Mouse (Mus musculus): ENCODE measurements around the gene Epn3. TPM values are rescaled to one million over a fixed set of nuclear protein-coding genes. Genes with fewer than 3 reads are reported as not detected.

The Epn3 gene
- total and polyA plus RNA-seq, 2 experiments from 2014 or later, result 1.4 to 5.0 TPM

- ATAC-seq (ENCODE audit: low FRiP score) (no peak), DNase-seq (ENCODE audit: low spot score) (no peak)
- Histone ChIP-seq H3K4me2 (ENCODE audit: low read depth, low read length, poor library complexity, severe bottlenecking) (no peak overlapping the region), H3K9me3 (ENCODE audit: low read length) (no peaks in the 10 kb centered on the region), H3K27ac (ENCODE audit: low read depth, low read length) (no peak overlapping the region), H3K9ac (replicated peaks; ENCODE audit: low read length, poor library complexity, severe bottlenecking) (no peak overlapping the region), H3K27me3 (ENCODE audit: insufficient read depth, low read length) (no peaks in the 10 kb centered on the region), H3K4me3 (ENCODE audit: low read depth, low read length) (no peak overlapping the region), H3K4me1 (ENCODE audit: insufficient read depth, low read length) (peaks cover 38% of the 10 kb centered on the region), H3K36me3 (ENCODE audit: insufficient read depth, low read length) (peaks cover 8% of the 10 kb centered on the region; the same call in 1 of the 2 replicates)
- 75% methylated on average over 17 of the region's 17 CpGs for WGBS
- TF ChIP-seq CTCF (IDR thresholded peaks at IDR 0.05), result no peak
Observed at GRCm38 (mm10) chr11:94466333-94466855, 33.4 kb downstream of the Epn3 start.

- Histone ChIP-seq H3K4me2 (ENCODE audit: low read depth, low read length, poor library complexity, severe bottlenecking) (no peak overlapping the region), H3K9ac (replicated peaks; ENCODE audit: low read length, poor library complexity, severe bottlenecking) (no peak overlapping the region), H3K4me1 (ENCODE audit: insufficient read depth, low read length) (peaks cover 20% of the 10 kb centered on the region; the same call in 1 of the 2 replicates), H3K27ac (ENCODE audit: low read depth, low read length) (no peak overlapping the region), H3K9me3 (ENCODE audit: low read length) (no peaks in the 10 kb centered on the region), H3K36me3 (ENCODE audit: insufficient read depth, low read length) (peaks cover 21% of the 10 kb centered on the region), H3K4me3 (ENCODE audit: low read depth, low read length) (no peak overlapping the region), H3K27me3 (ENCODE audit: insufficient read depth, low read length) (no peaks in the 10 kb centered on the region)
- ATAC-seq (ENCODE audit: low FRiP score), result no peak
- 27% methylated on average over 2 of the region's 2 CpGs for whole genome bisulfite sequencing
- no peak for DNase-seq (ENCODE audit: low spot score)
- no peak for TF ChIP-seq CTCF (IDR thresholded peaks at IDR 0.05)
Observed at GRCm38 (mm10) chr11:94464170-94464569, 35.6 kb downstream of the Epn3 start.

- Histone ChIP-seq H3K9me3 (ENCODE audit: low read length) (no peaks in the 10 kb centered on the region), H3K4me3 (ENCODE audit: low read depth, low read length) (no peak overlapping the region), H3K36me3 (ENCODE audit: insufficient read depth, low read length) (peaks cover 34% of the 10 kb centered on the region), H3K27me3 (ENCODE audit: insufficient read depth, low read length) (no peaks in the 10 kb centered on the region), H3K9ac (replicated peaks; ENCODE audit: low read length, poor library complexity, severe bottlenecking) (no peak overlapping the region), H3K4me2 (ENCODE audit: low read depth, low read length, poor library complexity, severe bottlenecking) (no peak overlapping the region), H3K4me1 (ENCODE audit: insufficient read depth, low read length) (peaks cover 11% of the 10 kb centered on the region; the same call in 1 of the 2 replicates), H3K27ac (ENCODE audit: low read depth, low read length) (no peak overlapping the region)
- DNase-seq (ENCODE audit: low spot score), result no peak
- no peak for ATAC-seq (ENCODE audit: low FRiP score)
- TF ChIP-seq CTCF (IDR thresholded peaks at IDR 0.05), result no peak
- WGBS, result 91% methylated on average over 11 of the region's 11 CpGs
Observed at GRCm38 (mm10) chr11:94461856-94462255, 37.9 kb downstream of the Epn3 start.

- no peak overlapping the region for H3K9ac ChIP-seq (replicated peaks; ENCODE audit: low read length, poor library complexity, severe bottlenecking)
- no peak for ATAC-seq (ENCODE audit: low FRiP score)
- no peak for DNase-seq (ENCODE audit: low spot score)
- H3K4me1 ChIP-seq (ENCODE audit: insufficient read depth, low read length), result no peaks in the 10 kb centered on the region
- no peak overlapping the region for H3K27ac ChIP-seq (ENCODE audit: low read depth, low read length)
- H3K4me3 ChIP-seq (ENCODE audit: low read depth, low read length), result no peak overlapping the region
- no peak for TF ChIP-seq CTCF (IDR thresholded peaks at IDR 0.05)
- no peaks in the 10 kb centered on the region for H3K27me3 ChIP-seq (ENCODE audit: insufficient read depth, low read length)
- H3K4me2 ChIP-seq (ENCODE audit: low read depth, low read length, poor library complexity, severe bottlenecking), result no peak overlapping the region
- peaks cover 38% of the 10 kb centered on the region for H3K36me3 ChIP-seq (ENCODE audit: insufficient read depth, low read length)
- no peaks in the 10 kb centered on the region for H3K9me3 ChIP-seq (ENCODE audit: low read length)
- 89% methylated on average over 15 of the region's 15 CpGs for WGBS
Observed at GRCm38 (mm10) chr11:94457001-94457400, 42.8 kb downstream of the Epn3 start.

GRCm38 (mm10) chr11:94456347-94456746, 43.4 kb downstream of the Epn3 start:
- WGBS, result 77% methylated on average over 3 of the region's 3 CpGs
- no peaks in the 10 kb centered on the region for H3K27me3 ChIP-seq (ENCODE audit: insufficient read depth, low read length)
- no peak overlapping the region for H3K9ac ChIP-seq (replicated peaks; ENCODE audit: low read length, poor library complexity, severe bottlenecking)
- no peak overlapping the region for H3K4me3 ChIP-seq (ENCODE audit: low read depth, low read length)
- ATAC-seq (ENCODE audit: low FRiP score), result no peak
- H3K4me1 ChIP-seq (ENCODE audit: insufficient read depth, low read length), result no peaks in the 10 kb centered on the region
- DNase-seq (ENCODE audit: low spot score), result no peak
- H3K36me3 ChIP-seq (ENCODE audit: insufficient read depth, low read length), result peaks cover 32% of the 10 kb centered on the region
- no peak for TF ChIP-seq CTCF (IDR thresholded peaks at IDR 0.05)
- H3K27ac ChIP-seq (ENCODE audit: low read depth, low read length), result no peak overlapping the region
- no peaks in the 10 kb centered on the region for H3K9me3 ChIP-seq (ENCODE audit: low read length)
- no peak overlapping the region for H3K4me2 ChIP-seq (ENCODE audit: low read depth, low read length, poor library complexity, severe bottlenecking)

GRCm38 (mm10) chr11:94455161-94455820, 44.5 kb downstream of the Epn3 start:
- Histone ChIP-seq H3K4me3 (ENCODE audit: low read depth, low read length) (no peak overlapping the region), H3K9ac (replicated peaks; ENCODE audit: low read length, poor library complexity, severe bottlenecking) (no peak overlapping the region), H3K4me2 (ENCODE audit: low read depth, low read length, poor library complexity, severe bottlenecking) (no peak overlapping the region), H3K36me3 (ENCODE audit: insufficient read depth, low read length) (peaks cover 24% of the 10 kb centered on the region), H3K4me1 (ENCODE audit: insufficient read depth, low read length) (no peaks in the 10 kb centered on the region), H3K27ac (ENCODE audit: low read depth, low read length) (no peak overlapping the region), H3K27me3 (ENCODE audit: insufficient read depth, low read length) (no peaks in the 10 kb centered on the region), H3K9me3 (ENCODE audit: low read length) (no peaks in the 10 kb centered on the region)
- TF ChIP-seq CTCF (IDR thresholded peaks at IDR 0.05), result no peak
- ATAC-seq (ENCODE audit: low FRiP score), result no peak
- DNase-seq (ENCODE audit: low spot score), result no peak
- 81% methylated on average over 10 of the region's 10 CpGs for WGBS
